Mouse (Mus musculus) spleen, postnatal 10 days (tissue): ENCODE measurements around the gene Nckap5.

Source experiments
- DNase-seq, 2 experiments: peaks; one replicate each; pipeline ENCODE4 v3.0.0; 2021 to 2022; ENCODE audit warnings: low spot score in 2 of 2

Gene Nckap5

GRCm38 (mm10) chr1:126700978-126701320, 129.7 kb downstream of the Nckap5 start:
- DNase-seq: no peak

GRCm38 (mm10) chr1:126700063-126700977, 130.3 kb downstream of the Nckap5 start:
- DNase-seq: no peak

- DNase-seq: no peak
Measured at GRCm38 (mm10) chr1:126693585-126693984, 137.0 kb downstream of the Nckap5 start.

GRCm38 (mm10) chr1:126688593-126688992, 142.0 kb downstream of the Nckap5 start:
- no peak for DNase-seq

- no peak for DNase-seq
Measured at GRCm38 (mm10) chr1:126686678-126687077, 143.9 kb downstream of the Nckap5 start.

GRCm38 (mm10) chr1:126683621-126684445, 146.8 kb downstream of the Nckap5 start:
- peak in 1 of 2 experiments; percentile 18 for DNase-seq

GRCm38 (mm10) chr1:126681773-126682172, 148.8 kb downstream of the Nckap5 start:
- no peak for DNase-seq

- DNase-seq: no peak
Measured at GRCm38 (mm10) chr1:126679348-126679747, 151.3 kb downstream of the Nckap5 start.

GRCm38 (mm10) chr1:126677280-126677679, 153.3 kb downstream of the Nckap5 start:
- no peak for DNase-seq

- no peak for DNase-seq
Measured at GRCm38 (mm10) chr1:126676769-126677168, 153.8 kb downstream of the Nckap5 start.

GRCm38 (mm10) chr1:126675142-126675541, 155.5 kb downstream of the Nckap5 start:
- DNase-seq: no peak

GRCm38 (mm10) chr1:126673238-126673637, 157.4 kb downstream of the Nckap5 start:
- DNase-seq: no peak

GRCm38 (mm10) chr1:126670507-126670906, 160.1 kb downstream of the Nckap5 start:
- DNase-seq: no peak

GRCm38 (mm10) chr1:126660098-126660999, 170.2 kb downstream of the Nckap5 start:
- DNase-seq: no peak

- no peak for DNase-seq
Measured at GRCm38 (mm10) chr1:126658731-126659130, 171.9 kb downstream of the Nckap5 start.

- DNase-seq: no peak
Measured at GRCm38 (mm10) chr1:126656246-126656645, 174.4 kb downstream of the Nckap5 start.

- DNase-seq: no peak
Measured at GRCm38 (mm10) chr1:126652085-126652484, 178.5 kb downstream of the Nckap5 start.

GRCm38 (mm10) chr1:126650806-126651205, 179.8 kb downstream of the Nckap5 start:
- no peak for DNase-seq

GRCm38 (mm10) chr1:126642751-126643150, 187.8 kb downstream of the Nckap5 start:
- DNase-seq: no peak

GRCm38 (mm10) chr1:126639463-126639862, 191.1 kb downstream of the Nckap5 start:
- no peak for DNase-seq

- DNase-seq: no peak
Measured at GRCm38 (mm10) chr1:126637515-126637914, 193.1 kb downstream of the Nckap5 start.

- no peak for DNase-seq
Measured at GRCm38 (mm10) chr1:126626206-126626605, 204.4 kb downstream of the Nckap5 start.
